Mouse (Mus musculus) heart, adult 2 months (tissue): ENCODE data around the gene A130010J15Rik.

Experiments
- CTCF ChIP-seq: fragments of 200-600 bp; IDR thresholded peaks from 2 replicates; pipeline ENCODE4 v1.8.1; 2022; ENCODE audit warnings: antibody characterized with exemption, mild to moderate bottlenecking, moderate library complexity
- EP300 ChIP-seq: fragments of 200-500 bp; IDR thresholded peaks from 2 replicates; pipeline ENCODE4 v1.6.1; 2011; ENCODE audit warnings: low read depth, low read length, control low read depth; ENCODE audit not compliant: insufficient read depth
- POLR2A ChIP-seq: fragments of 200-500 bp; IDR thresholded peaks from 2 replicates; pipeline ENCODE4 v1.6.1; 2011; ENCODE audit warnings: mild to moderate bottlenecking, low read depth, low read length, control low read depth; ENCODE audit not compliant: insufficient read depth

DNA sequence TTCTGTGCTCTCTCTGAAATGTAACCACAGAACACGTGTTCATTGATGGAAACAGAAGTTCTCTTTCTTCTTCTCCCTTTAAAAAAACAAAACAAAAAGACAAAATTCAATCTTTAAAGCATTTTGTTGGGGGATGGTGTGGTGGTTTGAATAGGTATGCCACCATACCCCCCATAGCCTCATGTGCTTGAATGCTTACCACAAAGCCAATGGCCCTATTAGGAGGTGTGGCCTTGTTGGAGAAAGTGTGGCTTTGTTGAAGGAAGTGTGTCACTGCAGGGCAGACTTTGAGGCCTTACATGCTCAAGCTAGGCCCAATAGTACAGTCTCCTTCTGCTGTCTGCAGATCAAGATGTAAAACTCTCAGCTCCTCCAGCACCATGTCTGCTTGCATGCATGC is 21.4 kb upstream of the A130010J15Rik start:
- no peak for TF ChIP-seq CTCF
- no peak for TF ChIP-seq EP300
- TF ChIP-seq POLR2A = no peak
